Mouse (Mus musculus) lung, adult 18-20 months (tissue): ENCODE measurements around the gene Slc5a2.

Source experiments
- DNase-seq, 2 experiments: peaks; one replicate each; pipeline ENCODE4 v3.0.0; 2022; ENCODE audit warnings: mixed read lengths in 2 of 2

Slc5a2 gene

DNA sequence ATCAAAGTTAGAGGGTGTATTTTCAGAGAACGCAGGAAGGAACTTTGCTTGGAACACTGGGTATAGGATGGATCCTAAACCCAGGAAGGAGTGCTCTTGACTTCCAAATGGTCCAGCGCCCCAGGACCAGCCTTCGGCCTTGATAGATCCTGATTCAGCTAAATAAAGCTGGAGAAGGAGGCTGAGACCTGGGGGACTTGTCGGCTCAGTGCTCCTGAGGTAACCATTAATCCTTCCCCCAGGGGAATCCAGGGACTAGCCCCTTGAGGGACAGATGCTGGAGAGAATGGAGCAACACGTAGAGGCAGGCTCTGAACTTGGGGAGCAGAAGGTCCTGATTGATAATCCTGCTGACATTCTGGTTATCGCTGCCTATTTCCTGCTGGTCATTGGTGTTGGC lies at the start of gene Slc5a2:
Slc5a2 (plus strand) TSS at position 247 of the 400 bp plus-strand sequence.
- no peak for DNase-seq

DNA sequence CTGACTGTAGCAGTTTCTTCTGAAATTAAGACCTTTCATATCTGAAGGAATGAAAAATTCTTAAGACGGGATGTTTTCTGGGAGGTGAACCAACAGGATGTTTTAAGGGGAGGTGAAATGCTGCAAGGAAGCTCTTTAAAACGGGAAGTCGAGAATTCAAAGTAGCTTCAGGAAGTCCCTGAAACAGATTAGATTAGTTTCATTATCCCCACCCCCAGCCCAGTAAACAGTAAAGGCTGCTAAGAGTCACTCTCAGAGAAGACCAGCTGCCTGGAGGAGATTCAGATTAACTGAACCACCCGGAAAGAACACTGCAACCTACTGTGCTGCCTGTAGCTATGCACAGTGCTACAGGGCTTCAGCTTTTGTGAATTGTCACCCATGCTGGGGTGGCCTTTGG lies 45.5 kb upstream of the Slc5a2 start:
- DNase-seq: no peak

GRCm38 (mm10) chr7:128220936-128221335 lies 44.5 kb upstream of the Slc5a2 start:
- DNase-seq: no peak

- DNase-seq: no peak
Measured at GRCm38 (mm10) chr7:128231741-128232140, 33.7 kb upstream of the Slc5a2 start.

- DNase-seq: no peak
Measured at GRCm38 (mm10) chr7:128234796-128235195, 30.7 kb upstream of the Slc5a2 start.

DNA sequence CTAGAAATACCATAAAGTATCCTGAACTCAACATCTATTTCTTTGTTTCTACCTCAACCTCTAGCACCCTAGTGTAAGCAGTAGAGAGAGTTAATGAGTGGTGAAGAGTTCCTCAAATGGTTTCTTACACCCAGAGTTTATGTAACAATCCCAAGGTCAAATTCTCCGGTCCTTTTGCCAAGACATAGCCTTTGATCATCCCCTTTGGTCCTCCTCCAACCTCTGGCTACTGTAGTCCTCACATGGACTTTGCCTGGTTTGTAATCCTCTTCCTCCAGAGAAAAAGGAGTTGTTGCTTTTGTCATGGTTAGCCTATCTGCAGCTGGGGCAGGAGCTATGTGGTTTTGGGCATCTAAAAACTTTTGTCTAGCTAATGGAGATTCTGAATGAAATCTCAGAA lies 30.0 kb upstream of the Slc5a2 start:
- DNase-seq: no peak

DNA sequence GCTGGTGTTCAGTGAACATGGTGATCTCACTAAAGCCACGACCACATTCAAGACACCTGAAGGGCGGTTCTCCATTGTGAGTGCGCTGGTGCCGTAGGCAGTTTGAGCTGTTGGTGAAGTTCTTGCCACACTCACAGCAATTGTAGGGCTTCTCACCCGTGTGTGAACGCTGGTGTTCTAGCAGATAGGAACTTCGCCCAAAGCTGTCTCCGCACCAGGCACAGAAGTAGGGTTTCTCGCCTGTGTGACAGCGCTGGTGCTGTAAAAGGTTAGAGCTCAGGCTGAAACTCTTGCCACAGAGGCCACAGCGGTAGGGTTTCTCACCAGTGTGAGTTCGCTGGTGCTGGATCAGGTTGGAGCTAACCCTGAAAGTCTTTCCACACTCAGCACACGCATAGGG lies 29.0 kb upstream of the Slc5a2 start:
- DNase-seq: no peak

DNA sequence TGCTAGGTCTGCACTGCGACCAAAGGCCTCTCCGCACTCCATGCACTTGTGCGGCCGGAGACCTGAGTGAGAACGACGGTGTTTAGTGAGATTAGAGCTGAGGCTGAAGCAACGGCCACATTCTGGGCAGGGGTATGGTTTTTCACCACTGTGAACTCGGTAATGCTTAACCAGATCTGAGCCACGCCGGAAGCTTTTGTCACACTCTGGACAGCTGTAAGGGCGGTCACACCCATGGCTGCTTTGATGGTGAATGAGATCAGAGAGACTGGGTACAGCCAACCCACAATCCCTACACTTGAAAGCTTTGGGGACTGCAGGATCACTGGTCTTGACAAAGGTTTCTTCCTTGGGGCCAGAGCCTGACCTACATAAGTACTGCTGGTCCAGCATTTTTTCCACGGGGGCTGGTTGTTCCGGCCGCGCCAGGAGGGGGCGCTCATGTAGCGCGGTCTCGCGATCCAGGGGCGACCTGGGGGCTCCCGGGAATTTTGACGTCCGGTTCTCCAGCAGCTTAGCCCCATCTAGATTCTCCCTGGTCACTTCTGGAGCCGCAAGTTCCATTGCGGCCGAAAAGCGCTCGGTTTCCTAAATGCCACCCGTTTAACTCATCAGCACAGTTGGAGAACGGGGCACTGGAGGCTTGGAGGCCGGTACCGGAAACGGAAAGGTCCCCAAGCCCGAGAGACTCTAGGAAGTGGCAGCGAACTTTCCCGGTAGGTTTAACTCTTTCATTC lies 28.4 kb upstream of the Slc5a2 start, which contains the start of gene Armc5:
Armc5 (plus strand) TSS at position 487 of the 737 bp plus-strand sequence.
- DNase-seq: peak; percentile 83 to 86

DNA sequence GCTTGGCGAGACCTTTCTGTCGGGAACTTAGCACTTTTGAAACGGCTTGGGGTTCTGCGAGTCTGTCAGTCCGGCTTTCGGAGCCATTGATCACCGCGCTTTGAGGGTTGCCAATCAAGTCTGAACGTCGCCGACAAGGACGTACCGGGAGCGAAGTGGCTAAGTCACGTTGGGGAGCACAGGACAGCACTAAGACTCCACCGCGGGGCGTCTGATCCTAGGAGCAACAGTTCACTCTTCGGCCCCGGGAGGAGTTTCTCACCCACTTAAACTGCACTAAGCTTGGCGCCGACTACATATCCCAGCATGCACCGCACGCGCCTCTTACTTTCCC lies 27.9 kb upstream of the Slc5a2 start:
- no peak for DNase-seq

GRCm38 (mm10) chr7:128237927-128238778 lies 27.3 kb upstream of the Slc5a2 start, which contains the start of gene 9130023H24Rik:
9130023H24Rik (minus strand) TSS chr7:128238031.
- peak; percentile 99 to 100 for DNase-seq

DNA sequence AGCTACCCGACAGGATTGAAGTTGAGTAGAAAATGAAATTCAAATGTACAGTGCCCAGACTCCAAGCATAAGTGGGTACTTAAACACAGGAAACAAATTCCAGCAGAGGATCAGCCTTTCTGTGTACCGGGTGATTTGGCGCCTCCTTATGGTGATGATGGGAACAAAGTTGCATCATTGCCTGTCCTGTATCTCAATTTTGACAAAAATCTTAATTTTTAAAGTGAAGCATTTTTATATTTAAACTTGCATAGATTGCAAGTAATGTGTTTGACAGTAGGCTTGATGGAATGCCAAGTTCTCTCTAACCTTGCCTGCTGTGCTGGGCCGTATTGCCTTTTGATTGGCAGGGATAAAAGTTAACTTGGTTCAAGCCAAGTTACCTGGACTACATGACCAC lies 26.5 kb upstream of the Slc5a2 start:
- DNase-seq: peak; percentile 51 to 66

GRCm38 (mm10) chr7:128240131-128240784 lies 25.2 kb upstream of the Slc5a2 start:
- DNase-seq: no peak

DNA sequence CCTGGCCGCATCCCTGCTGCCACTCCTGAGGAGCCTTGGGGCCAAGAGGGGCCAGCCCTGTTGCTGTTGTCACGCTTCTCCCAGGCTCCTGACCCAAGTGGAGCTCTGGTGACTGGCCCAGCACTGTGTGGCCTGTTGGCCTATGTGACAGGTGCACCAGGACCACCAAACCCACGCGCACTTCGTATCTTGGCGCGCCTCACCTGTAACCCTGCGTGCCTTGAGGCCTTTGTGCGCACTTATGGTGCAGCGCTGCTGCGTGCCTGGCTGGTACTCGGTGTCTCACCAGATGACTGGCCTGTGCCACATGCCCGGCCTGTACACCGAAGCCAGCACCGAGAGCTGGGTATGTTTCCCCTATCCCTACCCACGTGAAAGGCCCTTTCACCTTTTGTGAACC lies 23.1 kb upstream of the Slc5a2 start:
- DNase-seq: no peak

DNA sequence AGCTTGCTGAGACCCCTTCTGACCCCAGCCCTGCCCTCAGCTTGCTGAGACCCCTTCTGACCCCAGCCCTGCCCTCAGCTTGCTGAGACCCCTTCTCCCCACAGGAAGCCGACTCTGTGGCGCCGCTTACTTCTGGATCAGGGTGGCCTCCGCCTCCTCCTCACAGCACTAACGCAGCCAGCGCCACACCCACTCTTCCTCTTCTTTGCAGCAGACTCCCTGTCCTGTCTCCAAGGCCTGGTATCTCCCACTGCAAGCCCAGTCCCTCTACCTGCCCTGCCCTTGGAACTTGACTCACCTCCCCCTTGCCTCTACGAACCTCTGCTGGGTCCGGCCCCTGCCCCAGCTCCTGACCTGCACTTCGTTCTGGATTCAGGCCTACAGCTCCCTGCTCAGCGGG lies 21.5 kb upstream of the Slc5a2 start:
- DNase-seq: peak; percentile 28 to 39

DNA sequence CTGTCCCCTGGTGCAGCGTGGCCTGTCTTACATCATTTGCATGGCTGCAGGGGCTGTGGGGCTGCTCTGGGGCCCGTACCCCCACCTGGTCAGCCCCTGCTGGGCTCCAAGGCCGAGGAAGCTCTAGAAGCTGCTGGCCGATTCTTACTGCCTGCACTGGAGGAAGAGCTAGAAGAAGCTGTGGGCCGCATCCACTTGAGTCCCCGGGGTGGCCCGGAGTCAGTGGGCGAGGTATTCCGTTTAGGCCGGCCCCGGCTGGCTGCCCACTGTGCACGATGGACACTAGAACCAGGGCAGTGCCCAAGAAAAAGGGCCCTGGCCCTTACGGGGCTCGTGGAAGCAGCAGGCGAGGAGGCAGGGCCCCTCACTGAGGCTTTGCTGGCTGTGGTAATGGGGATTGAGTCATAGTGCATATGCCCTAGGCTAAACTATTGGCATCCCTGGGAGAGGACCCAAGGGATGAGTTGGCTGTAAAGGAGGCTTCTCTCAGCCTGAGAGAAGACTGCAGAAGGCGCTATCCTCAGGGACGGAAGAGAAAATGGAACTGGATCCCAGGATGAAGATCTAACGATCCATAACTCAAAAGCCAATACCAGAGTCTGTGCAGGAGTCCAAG lies 20.9 kb upstream of the Slc5a2 start:
- DNase-seq: no peak

DNA sequence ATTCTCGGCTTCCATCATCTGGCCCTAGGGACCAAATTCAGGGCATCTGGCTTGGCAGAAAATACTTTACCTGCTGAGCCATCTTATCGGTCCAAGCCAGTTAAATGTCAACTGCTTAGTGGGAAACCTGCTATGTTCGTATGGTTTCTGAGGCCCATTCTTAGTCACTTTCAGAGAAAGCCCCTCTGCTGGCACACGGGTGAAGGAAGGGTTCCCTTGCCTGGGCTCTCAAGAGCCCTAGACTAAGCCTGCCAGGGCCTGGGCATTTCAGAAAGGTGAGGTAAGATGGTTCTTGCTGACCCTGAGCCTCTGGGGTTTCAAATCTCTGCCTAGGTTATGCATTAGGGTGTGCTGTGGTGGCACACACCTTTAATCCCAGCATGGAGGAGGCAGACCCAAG lies 19.9 kb upstream of the Slc5a2 start:
- DNase-seq: no peak

DNA sequence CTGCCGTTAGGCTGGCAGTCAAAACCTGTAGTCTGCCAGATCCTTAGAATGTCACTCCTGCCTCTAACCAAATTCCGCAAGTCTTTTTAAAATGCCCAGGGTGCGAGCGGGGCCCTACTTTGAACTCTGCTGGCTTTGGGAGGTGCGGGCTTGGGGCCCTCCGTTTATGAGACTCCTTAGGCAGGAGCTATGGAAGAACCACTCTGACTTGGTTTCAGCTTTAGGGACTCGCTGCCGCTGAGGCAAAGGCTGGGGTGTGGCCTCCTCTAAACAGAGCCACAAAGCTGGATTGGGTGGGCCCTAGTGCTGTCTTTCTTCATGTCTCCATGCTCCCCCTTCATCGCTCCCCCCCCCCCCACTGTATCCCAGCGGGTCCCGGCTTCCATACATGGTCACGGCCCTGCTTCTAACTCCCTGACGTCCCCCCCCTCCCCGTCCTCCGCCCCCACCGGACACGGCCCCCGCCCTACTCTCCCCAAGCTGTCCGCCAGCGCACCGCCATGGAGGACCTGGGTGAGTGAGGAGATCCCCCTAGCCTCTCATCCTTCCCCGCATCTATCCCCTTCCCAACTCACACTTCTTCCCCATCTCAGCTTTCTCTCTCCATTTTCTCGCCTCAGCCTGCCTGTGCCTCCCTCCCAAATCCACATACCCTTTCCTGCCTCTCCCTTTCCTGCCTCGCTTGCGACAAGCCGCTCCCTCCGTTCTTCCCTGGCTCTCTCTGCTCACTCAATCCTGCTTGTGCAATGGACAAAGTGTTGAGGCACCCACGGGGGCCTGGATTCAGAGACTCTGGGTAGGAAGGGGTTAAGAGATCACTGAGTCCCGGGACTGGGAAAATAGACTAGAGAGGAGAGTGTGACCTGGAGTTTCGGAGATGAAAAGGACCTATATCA lies 18.7 kb upstream of the Slc5a2 start, which contains the start of gene Tgfb1i1:
Tgfb1i1 (plus strand) TSS at position 317 of the 896 bp plus-strand sequence.
- DNase-seq: peak; percentile 67 to 81

DNA sequence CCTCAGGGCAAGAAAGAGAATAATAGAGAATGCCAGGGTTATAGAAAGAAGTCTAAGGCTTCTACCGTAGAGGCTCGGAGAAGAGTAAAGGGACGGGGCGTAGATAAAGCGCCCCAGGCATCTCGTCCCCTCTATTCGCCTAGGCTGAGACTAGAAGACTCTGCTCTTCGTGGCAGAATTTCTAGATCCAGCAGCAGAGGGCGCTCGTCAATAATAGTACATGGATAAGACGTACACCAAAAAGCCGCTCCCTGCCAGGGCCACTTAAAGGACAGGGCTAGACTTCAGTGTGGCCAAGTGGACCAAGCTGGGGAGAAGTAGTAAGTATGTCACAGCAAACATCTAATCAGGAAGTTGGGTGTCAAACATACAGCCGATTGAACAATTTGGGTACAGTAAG lies 18.0 kb upstream of the Slc5a2 start:
- DNase-seq: peak; percentile 91 to 93

DNA sequence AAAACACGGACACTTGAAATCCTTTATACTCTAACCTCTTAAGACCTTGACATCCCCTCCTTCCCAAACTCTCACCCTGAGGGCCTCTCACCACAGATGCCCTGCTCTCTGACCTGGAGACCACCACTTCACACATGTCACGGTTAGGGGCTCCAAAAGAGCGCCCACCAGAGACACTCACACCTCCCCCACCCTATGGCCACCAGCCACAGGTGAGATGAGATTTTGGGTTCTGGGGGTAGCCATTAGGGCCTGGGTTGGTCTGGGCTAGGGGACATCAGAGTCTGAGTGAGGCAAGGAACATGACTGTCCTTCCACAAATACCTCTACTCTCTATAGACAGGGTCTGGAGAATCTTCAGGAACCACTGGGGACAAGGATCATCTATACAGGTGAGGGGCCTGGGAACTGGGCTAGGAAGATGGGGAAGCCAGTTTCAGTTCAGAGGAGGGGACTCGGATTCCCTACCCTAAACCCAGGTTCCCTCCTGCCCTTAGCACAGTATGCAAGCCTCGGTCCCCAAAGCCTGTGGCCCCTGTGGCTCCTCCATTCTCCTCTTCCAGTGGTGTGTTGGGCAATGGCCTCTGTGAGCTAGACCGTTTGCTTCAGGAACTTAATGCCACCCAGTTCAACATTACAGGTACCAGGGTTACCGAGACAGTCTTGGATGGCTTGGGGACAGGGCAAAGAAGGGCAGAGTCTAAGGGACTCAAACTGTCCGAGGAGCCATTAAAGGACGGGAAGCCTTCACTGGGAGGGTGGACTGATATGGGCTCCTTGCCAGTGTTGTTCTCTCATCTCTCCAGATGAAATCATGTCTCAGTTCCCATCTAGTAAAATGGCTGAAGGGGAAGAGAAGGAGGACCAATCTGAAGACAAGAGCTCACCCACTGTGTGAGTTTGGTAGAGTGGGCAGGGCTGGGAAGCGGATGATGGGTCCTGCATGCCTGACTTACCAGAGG lies 17.1 kb upstream of the Slc5a2 start:
- no peak for DNase-seq

DNA sequence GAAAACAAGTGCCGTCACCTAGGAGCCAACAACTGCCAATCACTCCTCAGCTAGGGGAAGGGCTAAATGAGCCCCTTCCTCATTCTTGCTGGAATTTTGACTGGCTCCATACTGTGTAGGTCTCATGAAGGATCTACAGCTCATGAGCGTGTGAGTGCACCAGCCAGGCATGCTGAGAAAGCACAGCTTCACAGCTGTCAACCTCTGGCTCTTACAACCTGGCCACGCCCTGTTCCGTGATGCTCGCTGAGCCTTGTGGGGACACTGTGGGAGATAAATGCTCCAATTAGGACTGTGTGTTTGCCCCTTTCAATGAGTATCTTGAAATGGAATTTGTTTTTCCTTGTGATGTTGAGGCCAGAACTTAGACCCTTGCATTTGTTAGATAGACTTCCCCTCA lies 15.5 kb upstream of the Slc5a2 start:
- peak in 1 of 2 experiments; percentile 1 for DNase-seq

GRCm38 (mm10) chr7:128251946-128252345 lies 13.5 kb upstream of the Slc5a2 start:
- DNase-seq: peak in 1 of 2 experiments; percentile 2
